Mouse (Mus musculus) hematopoietic stem cell, adult 5-6 weeks (primary cell): Measurements from ENCODE around the gene Serpina3n. TPM values are rescaled to one million over a fixed set of nuclear protein-coding genes. Genes with fewer than 3 reads are reported as not detected.
"Not testable (repeated sequence)": the region's sequence is repeated elsewhere in the genome, so short reads cannot be mapped to it uniquely, and the experiment has no call there.

Experiments
- ATAC-seq, 2 experiments: fragments of 125-278 bp in 1 of 2; replicated peaks in 1 of 2; 2 replicates each; pipeline ENCODE4 v1.8.0; 2016 to 2017; ENCODE audit warnings: inconsistent platforms in 2 of 2, mild to moderate bottlenecking in 2 of 2, moderate number of reproducible peaks in 2 of 2, low read depth in 1 of 2, moderate TSS enrichment in 1 of 2; ENCODE audit not compliant: low FRiP score in 2 of 2, poor library complexity in 2 of 2, severe bottlenecking in 2 of 2, insufficient read depth in 1 of 2, low TSS enrichment in 1 of 2
- total RNA-seq: library from RNA; stranded (forward); fragments of 172-1452, 232-1000 nt; gene quantifications from 2 replicates; pipeline ENCODE4 v1.2.3, GENCODE M21; 2017

Serpina3n gene
- total RNA-seq, 1 experiment from 2014 or later: not detected

DNA sequence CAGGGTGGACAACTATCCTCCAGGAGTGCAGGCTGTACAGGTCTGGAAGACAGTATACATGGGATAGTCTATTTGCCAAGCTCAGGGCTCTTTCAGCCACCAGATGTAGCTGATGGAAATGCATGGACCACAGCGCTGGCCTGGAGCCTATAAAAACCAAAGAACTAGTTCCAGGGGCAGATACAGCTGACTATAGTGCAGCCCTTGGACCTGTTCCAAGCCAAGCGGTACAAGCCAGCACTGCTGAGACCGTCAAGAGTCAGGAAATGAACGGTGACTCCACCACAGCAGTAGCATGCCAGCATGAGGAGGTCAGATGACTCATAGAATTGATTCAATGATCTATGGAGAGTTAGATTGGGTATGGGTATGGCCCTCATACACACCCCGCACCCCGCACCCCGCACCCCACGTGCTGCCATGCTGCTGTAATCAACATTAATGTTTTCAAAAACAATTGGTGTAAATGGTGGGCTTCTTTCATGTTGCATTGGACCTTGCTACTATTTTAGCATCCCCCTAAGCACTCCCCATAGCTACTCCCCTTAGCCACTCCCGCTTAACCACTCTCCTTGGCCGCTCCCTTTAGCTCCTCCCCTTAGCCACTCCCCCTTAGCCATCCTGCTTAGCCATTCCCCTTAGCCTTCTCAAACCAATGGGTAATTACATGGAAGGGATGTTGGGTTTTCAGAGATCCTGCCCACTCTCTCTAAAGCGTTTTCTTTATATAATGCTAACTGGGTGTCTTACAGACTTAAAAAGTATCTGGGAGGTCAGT is 16.3 kb downstream of the Serpina3n start:
- ATAC-seq: peak; percentile 63 to 65

DNA sequence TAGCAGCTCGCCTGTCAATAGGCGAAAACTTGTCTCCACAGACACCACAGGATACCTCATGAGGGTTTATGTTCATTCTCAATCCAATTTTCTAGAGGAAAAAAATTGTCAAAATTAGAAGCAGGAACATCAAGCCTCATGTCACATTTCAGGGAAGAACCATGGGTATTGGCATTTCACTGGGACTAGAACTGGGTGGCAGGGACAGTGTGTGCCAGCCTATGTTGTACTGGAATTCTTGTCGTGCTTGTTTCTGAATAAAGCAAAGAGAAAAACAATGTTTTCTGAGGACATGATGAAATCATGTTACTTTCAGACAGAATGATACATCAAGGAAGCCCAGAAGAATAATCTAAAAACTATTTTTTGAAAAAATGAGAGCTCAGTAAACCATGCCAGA is 19.1 kb downstream of the Serpina3n start:
- ATAC-seq: no peak

DNA sequence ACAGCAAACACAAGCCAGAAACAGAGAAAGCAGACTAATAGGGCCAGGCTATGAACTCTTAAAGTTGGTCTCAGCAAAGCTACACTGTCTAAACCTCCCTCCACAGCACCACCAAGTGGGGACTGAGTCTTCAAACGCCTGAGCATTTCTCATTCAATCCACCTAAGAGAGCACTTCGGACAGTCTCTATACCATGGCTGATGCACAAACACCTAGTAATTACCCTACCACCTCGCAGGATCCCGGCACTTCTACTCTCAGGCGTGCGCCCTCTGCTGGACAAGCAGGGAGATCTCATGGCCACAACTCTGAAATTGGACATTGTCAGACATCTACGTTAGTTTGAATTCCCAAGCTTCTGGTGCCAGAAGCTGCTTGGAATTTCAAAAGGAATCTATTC is 20.4 kb downstream of the Serpina3n start:
- peak; percentile 46 to 79; a peak in 3 of 4 replicates for ATAC-seq

DNA sequence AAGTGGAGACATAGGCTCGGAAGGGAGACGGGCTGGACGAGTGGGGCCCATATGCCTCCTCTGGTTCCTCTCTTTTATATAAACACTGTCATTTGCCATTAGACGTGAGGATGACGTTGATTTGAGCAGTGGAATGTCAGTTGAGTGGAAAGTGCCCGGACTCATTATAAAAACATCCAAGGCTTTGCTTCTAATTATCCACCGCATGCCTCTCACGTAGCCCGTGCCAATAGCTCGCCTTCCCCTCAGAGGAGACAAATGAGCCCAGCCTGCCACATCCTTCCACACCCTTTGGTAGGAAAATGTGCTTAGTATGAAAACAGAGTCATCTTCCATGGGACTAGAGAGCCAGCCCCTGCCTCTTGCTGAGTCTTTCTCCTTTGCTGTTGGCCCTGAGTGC is 24.8 kb downstream of the Serpina3n start:
- no peak for ATAC-seq

DNA sequence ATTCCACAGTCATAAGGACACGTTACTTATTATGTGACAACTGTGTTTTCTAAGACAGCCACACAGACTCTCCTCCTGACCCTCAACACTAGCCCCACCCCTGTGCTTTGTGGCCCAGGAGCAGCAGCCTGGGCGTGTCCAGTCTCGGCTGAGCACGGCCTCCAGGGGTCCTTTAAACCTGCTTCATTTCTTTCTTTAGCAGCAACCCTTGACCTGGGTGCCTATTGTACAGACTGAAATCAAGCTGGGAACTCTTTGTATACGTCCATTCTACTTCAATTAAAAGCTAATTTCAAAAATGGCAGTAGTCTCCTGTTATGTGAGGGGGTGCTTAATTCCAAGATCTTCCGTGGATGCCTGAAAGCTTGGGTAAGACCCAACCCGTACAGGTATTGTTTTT is 26.7 kb downstream of the Serpina3n start:
- ATAC-seq: no peak

DNA sequence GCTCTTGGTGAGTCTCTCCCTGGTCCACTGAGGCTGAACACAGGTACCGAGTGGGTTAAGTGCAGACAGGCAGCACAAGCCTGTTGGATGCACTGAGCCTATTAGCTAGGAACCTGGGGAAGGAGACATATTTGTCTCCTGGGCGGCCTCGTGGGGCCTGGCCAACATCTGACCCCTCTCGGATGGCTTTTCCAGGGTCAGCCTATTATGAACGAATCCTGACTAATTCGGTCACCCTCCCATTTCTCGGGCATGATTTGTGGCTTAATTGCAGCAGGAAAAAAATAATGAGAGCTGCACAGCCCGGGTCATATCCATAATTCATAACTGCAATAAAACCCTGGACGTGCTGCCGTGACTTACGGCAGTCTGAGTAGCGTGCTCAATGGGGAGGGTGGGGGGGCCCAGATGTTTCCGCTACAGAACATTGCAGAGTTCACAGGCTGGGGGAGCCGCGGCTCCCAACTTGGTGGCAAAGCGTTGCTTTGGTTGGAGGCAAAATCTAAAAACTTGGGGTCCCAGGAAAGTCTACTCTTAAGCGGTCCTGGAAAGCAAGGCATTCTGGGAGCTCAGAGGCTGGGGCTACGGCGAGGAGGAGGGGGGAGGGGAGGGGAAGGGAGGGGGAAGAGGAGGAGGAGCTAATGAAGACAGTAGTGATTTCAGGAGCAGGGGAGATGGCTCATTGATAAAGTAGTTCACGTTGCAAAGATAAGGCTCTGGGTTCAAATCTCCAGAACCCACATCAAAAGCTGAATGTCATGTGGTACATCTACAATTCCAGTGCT is 27.6 kb downstream of the Serpina3n start:
- ATAC-seq: no peak

DNA sequence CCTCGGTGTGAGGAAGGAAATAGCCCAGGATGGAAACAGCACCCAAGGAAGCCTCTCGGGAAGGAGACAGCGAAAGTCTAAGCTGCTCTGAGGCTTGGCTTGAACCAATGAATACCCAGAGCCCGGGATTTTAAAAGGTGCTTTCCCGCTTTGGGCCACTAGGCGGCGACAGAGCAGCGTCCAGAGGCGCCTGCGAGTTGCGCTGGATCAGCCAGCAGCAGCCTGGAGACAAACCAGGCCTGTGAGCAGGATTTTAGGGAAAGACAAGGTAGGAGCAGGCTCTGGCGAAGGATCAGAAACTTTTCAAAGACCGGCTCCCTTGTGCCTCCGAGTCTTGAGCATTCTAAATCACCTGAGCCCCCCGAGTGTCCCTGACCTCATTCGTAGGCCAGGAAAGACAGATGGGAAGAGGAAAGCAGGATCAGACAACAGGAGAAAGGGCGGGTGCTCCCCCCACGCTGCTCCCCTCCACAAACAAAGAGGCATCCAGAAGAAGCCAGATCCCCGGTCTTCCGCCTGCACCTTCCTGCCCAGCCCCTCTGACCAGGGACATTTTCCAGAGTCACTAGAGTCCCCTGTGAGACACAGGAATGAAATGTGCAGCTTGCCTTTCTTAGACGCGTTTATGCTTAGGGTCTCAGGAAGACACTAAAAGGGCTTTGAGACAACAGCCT is 33.7 kb downstream of the Serpina3n start:
- ATAC-seq: peak; percentile 27 to 72; a peak in 3 of 4 replicates

DNA sequence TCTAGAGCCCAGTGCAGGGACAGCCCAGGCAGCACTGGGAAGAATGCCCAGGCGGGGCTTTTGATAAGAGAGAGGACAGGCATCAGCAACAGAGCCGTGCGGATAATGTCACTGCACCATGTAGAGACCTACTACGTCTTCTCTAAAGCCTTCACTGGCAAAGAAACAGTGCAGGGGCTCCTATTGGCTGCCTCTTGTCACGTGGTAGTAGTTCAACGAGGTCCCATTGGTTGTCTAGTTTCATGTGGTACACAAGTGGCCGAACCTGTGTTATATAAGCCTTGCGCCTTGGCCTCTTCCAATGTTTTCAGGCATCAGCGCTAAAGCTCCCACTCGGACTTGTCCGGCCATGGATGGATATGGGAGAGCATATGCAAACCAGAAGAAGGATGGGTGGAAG is 37.2 kb downstream of the Serpina3n start:
- no peak for ATAC-seq

DNA sequence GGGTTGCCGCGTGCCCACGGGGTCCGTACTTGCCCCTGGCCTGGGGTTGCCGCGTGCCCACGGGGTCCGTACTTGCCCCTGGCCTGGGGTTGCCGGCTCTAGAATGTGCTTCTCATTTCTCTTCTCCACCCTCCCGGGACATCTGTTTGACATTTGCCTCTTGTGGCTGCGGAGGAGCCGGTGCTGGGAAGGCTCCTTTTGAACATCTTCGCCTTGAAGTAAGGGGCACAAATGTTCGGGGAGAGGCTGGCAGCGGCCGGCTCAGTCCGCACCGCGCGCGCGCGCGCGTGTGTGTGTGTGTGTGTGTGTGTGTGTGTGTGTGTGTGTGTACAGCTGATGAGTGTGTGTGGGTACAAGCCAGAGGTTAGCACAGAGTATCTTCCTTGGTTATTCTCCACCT is 40.5 kb downstream of the Serpina3n start:
- not testable (repeated sequence) for ATAC-seq

DNA sequence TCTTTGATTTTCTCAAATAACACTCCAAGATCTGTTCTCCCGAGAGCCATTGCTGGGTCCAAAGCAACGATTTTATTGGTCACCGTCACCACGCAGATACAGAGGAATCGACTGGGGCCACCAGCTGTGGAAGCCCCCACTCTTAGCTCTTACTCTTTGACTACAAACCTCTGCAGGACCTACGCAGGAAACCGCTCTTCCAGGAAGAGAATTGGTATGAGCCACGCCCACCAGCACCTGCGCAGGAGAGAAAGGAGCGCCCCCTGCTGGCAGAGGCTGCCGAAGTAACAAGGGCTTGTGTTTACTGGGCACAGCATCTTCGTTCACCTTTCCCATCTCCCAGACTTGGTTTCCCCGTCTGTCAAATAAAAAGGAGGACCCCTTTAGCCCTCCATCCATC is 41.6 kb downstream of the Serpina3n start:
- ATAC-seq: no peak

DNA sequence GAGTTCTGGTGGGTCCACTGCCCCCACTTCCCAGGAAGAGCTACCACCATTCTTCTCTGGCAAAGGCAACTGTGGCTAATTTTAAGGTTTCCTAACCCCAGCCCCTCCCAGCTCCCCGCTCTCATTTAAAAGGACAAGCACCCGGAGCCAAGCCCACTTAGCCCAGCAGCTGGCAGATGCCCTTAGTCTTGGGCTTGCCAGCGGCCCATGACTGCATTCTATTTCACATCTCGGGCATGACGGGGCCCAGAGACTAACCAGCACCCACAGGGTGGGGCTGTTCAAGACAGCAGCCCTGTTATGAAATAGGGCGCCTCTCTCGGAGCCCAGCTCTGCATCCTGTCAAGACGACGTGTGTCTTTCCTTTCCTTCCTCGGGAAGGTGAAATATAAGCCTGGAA is 43.7 kb downstream of the Serpina3n start:
- ATAC-seq: no peak

DNA sequence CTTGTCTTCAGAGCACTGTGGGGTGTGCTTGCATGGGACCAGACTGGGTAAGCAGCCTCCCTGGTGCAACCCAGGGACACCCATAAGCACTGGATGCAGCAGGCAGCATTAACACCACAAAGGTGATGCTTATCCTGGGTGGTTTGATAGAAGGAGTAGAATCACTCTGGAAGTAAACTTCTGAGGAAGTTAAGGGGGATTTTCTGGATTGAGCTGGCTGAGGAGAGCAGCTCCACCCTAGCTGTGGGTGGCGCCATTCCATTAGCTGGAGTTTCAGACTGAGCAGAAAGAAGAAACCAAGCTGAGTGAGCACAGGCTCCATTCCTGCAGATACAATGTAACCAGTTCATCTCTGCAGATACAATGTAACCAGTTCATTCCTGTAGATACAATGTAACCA is 46.5 kb downstream of the Serpina3n start:
- no peak for ATAC-seq

DNA sequence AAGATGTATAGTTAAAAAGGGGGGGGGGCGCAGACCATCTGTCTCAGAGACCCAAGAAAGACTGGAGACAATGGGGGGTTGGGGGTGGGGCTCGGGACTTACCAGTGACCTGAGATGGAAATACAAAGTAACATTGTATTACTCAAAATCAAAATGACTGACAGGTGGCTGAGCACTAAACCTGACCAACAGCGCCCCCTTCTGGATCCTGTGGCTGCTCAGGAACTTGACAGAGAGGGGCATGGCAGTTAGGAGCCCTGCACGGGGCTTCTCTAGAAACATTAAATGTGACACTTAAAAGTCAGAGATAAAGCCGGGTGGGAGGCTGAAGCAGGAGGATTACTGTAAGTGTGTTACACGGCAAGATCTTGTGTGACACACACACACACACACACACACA is 52.8 kb downstream of the Serpina3n start:
- no peak for ATAC-seq

DNA sequence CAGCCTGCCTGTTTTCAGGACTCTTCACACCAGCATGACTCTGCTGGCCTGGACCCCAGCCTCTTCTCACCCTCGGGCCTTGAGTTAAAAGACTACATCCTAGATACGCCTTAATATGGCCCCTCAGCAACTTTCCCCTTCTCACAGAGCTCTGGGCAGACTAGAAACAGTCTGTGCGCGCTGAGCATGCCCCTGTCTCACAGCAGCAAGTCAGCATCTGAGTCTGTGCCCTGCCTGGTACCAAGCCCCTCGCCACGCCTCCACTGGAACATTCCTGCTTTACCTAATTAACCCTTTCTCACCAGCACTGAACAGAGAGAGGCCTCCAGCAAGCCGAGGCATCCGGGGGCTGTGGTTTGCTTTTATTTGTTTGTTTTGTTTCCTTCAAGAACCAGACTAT is 54.8 kb downstream of the Serpina3n start:
- no peak for ATAC-seq

Other genes starting within 250 kb of the Serpina3n start
- 7.3 and 9.6 TPM in 2 replicates for gene Serpina3f, start 192.2 kb upstream of the Serpina3n start, total RNA-seq
- gene Serpina3g, start 170.5 kb upstream of the Serpina3n start, total RNA-seq: 197 and 202 TPM in 2 replicates
- 0.10 TPM in 1 of 2 replicates, not detected in the other for gene Serpina3i, start 143.6 kb upstream of the Serpina3n start, total RNA-seq
- not detected in 2 replicates for gene Serpina3j, start 92.2 kb upstream of the Serpina3n start, total RNA-seq
- gene Serpina3k, start 68.2 kb upstream of the Serpina3n start, total RNA-seq: not detected in 2 replicates
- gene Serpina3m, start 68.2 kb upstream of the Serpina3n start, total RNA-seq: not detected in 2 replicates
- not detected in 2 replicates for gene Gsc, start 66.6 kb downstream of the Serpina3n start, total RNA-seq